ENCODE assay signal across 11 mouse cellular contexts in the genomic region with DNA sequence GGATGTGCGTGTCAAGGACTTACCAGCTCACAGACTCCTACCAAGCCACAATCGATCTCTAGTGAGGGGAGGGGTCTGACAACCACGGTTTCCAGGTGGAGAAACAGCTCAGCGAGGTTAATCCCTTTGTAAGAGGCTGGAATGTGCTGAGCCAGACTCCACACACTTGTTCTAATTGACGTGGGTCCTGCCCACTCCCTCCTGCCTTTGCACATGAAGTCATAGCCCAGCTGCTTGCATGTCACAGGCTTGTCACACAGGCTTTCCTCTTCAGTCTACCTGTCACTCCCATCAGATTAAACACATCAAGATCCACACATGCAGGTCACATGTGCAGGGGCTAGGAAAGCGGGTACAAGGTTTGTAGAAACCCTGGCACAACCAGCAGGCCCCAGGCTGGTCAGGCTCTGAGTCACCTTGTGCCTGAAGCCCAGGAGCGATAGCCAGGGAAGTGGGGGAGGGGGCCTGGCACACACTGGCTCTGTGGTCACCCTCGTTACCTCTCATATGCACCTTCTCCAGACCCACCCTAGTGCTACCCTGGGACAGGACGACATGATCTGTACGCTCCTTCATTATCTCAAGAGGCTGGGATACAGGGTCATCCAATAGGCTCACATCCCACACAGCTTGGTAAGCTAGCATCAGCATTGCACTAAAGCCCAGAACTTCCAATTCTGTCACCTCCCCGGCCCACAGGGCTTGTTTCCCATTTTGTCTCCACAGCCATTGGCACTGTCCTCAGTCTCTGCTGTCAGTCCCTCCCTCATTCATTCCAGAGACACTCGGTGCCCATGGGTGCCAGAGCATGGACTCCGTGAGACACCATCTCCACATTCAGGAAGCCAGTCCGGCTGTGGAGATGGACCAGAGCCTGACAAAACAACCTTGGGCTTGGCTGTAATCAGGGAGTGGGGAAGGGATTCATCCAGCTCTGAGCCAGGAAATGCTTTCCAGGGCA. TPM values are rescaled to one million over a fixed set of nuclear protein-coding genes. Genes with fewer than 3 reads are reported as not detected.
A peak's percentile ranks its signal among the peaks of the same experiment; 100 is the strongest.
DNase-seq lines count a peak whose midpoint lies in the region; ATAC-seq lines count a peak whose summit lies in the region.
"Had no signal": no experiment of that assay in that cellular context is flagged by ENCODE, and none has a peak within 500 bp of the region (broad histone marks: within the 10 kb centered on the region; RNA-seq: fewer than 3 reads in every experiment).

No protein-coding gene starts in this region.

- H3K4me2 ChIP-seq in hindbrain, embryonic 14.5 days (replicated peaks) = no peak overlapping the region
- no peak overlapping the region for H3K4me2 ChIP-seq in hindbrain, embryonic 13.5 days
- H3K4me2 ChIP-seq: embryonic facial prominence, embryonic 13.5 days had no signal

- H3K9ac ChIP-seq in hindbrain, embryonic 14.5 days = no peak overlapping the region
- no peak overlapping the region for H3K9ac ChIP-seq in hindbrain, embryonic 13.5 days
- H3K9ac ChIP-seq: embryonic facial prominence, embryonic 13.5 days had no signal

- no peaks in the 10 kb centered on the region for H3K36me3 ChIP-seq in hindbrain, embryonic 14.5 days (replicated peaks; ENCODE audit: control insufficient read depth, insufficient read depth)
- no peaks in the 10 kb centered on the region for H3K36me3 ChIP-seq in hindbrain, embryonic 13.5 days
- H3K36me3 ChIP-seq: embryonic facial prominence, embryonic 13.5 days had no signal

- 55% methylated on average over 14 of the region's 14 CpGs for WGBS in hindbrain, embryonic 14.5 days
- WGBS in hindbrain, embryonic 13.5 days = 54% methylated on average over 14 of the region's 14 CpGs

- no peaks in the 10 kb centered on the region for H3K9me3 ChIP-seq in hindbrain, embryonic 14.5 days (ENCODE audit: control insufficient read depth, low read length)
- no peaks in the 10 kb centered on the region for H3K9me3 ChIP-seq in hindbrain, embryonic 13.5 days
- H3K9me3 ChIP-seq: embryonic facial prominence, embryonic 13.5 days had no signal

- no peak overlapping the region for H3K27ac ChIP-seq in hindbrain, embryonic 14.5 days
- H3K27ac ChIP-seq in hindbrain, embryonic 13.5 days = no peak overlapping the region
- H3K27ac ChIP-seq: embryonic facial prominence, embryonic 13.5 days had no signal

- peaks cover 5% of the 10 kb centered on the region for H3K4me1 ChIP-seq in hindbrain, embryonic 14.5 days (replicated peaks; ENCODE audit: control insufficient read depth, insufficient read depth, low read length)
- peaks cover 8% of the 10 kb centered on the region; the same call in 1 of the 2 replicates for H3K4me1 ChIP-seq in hindbrain, embryonic 13.5 days (replicated peaks)

- H3K4me3 ChIP-seq in hindbrain, embryonic 14.5 days (replicated peaks; ENCODE audit: low read length) = no peak overlapping the region
- H3K4me3 ChIP-seq in hindbrain, embryonic 13.5 days = no peak overlapping the region
- H3K4me3 ChIP-seq: embryonic facial prominence, embryonic 13.5 days had no signal

- no peaks in the 10 kb centered on the region for H3K27me3 ChIP-seq in hindbrain, embryonic 14.5 days (ENCODE audit: control insufficient read depth, insufficient read depth, low read length)
- no peaks in the 10 kb centered on the region for H3K27me3 ChIP-seq in hindbrain, embryonic 13.5 days
- H3K27me3 ChIP-seq: embryonic facial prominence, embryonic 13.5 days had no signal

- DNase-seq in hindbrain, embryonic 14.5 days (ENCODE audit: low spot score) = no peak
- DNase-seq in 3T3-L1 (ENCODE audit: low read depth, low spot score) = peak; percentile 25
- DNase-seq in ZHBTc4 (ENCODE audit: low read depth, low spot score) = peak; percentile 29
- DNase-seq in heart, postnatal 10 days = peak; percentile 47 to 48
- no peak for DNase-seq in kidney, adult 18-20 months
- no peak for DNase-seq in cerebellum, adult 18-20 months
- DNase-seq: kidney, adult 11 months; lung, adult 18-20 months had no signal

- intact Hi-C loops in heart, postnatal 10 days (cut with DNase I) = no loop called here

- ATAC-seq in hindbrain, embryonic 14.5 days (ENCODE audit: low FRiP score) = 0 out of 2 replicates have a peak, but pooled peaks have one; percentile 29
- no peak for ATAC-seq in hindbrain, embryonic 13.5 days (ENCODE audit: low FRiP score)
- ATAC-seq in erythroid progenitor cell, adult 5-6 weeks (replicated peaks; ENCODE audit: low FRiP score, poor library complexity, severe bottlenecking) = no peak

RNA-seq across cellular contexts. Expression of a gene that starts 51.1 kb away (rescaled TPM):
- polyA plus RNA-seq in hindbrain, embryonic 14.5 days (2014; fragmentation: Nextera tagmentation; extraction: Ambion mirVana) = 0.08 TPM in 1 of 2 replicates, not detected in the other
- polyA plus RNA-seq in hindbrain, embryonic 13.5 days (2015; fragmentation: Nextera tagmentation; extraction: Ambion mirVana) = not detected in 2 replicates
- total RNA-seq in heart, postnatal 10 days (2021) = under 1 TPM in 1 of 2 experiments, not detected in 1; 0.10 TPM
- total RNA-seq in erythroid progenitor cell, adult 5-6 weeks (2015; ENCODE audit: low replicate concordance) = not detected in 2 replicates
- total RNA-seq in erythroid progenitor cell, adult 5-6 weeks (2017; ENCODE audit: low replicate concordance) = not detected in 2 replicates
- polyA plus RNA-seq: embryonic facial prominence, embryonic 13.5 days had no signal

Comparison
In these comparisons a context has a peak if more than half of its experiments do, and no peak if none do; other contexts are left out.
1. DNase-seq: peak in 3T3-L1 (single experiment), ZHBTc4 (single experiment) and heart, postnatal 10 days (2 of 2); none in hindbrain, embryonic 14.5 days (single experiment), kidney, adult 18-20 months (single experiment) and cerebellum, adult 18-20 months (0 of 2).